Comparison of ENCODE assay signal across 12 mouse cellular contexts in genomic region chr2:117079621-117080020, GRCm38 (mm10). TPM values are rescaled to one million over a fixed set of nuclear protein-coding genes. Genes with fewer than 3 reads are reported as not detected.
DNase-seq lines count a peak whose midpoint lies in the region; ATAC-seq and TF ChIP-seq lines count a peak whose summit lies in the region.
"Had no signal": no experiment of that assay in that cellular context is flagged by ENCODE, and none has a peak within 500 bp of the region (broad histone marks: within the 10 kb centered on the region; RNA-seq: fewer than 3 reads in every experiment).

No protein-coding gene starts in this region.

- H3K9me3 ChIP-seq in lung, postnatal 0 days (ENCODE audit: low read length): no peaks in the 10 kb centered on the region
- H3K9me3 ChIP-seq: limb, embryonic 15.5 days had no signal

- H3K4me1 ChIP-seq in lung, postnatal 0 days (ENCODE audit: insufficient read depth, low read depth, low read length): no peaks in the 10 kb centered on the region
- H3K4me1 ChIP-seq: limb, embryonic 15.5 days had no signal

- 78% methylated on average over 5 of the region's 5 CpGs for WGBS in lung, postnatal 0 days

- H3K4me2 ChIP-seq in lung, postnatal 0 days (replicated peaks; ENCODE audit: low read depth, low read length): no peak overlapping the region
- H3K4me2 ChIP-seq: limb, embryonic 15.5 days had no signal

- H3K27ac ChIP-seq in lung, postnatal 0 days (ENCODE audit: low read length): no peak overlapping the region
- H3K27ac ChIP-seq: limb, embryonic 15.5 days had no signal

- H3K4me3 ChIP-seq in lung, postnatal 0 days (ENCODE audit: low read depth, low read length): no peak overlapping the region
- H3K4me3 ChIP-seq: limb, embryonic 15.5 days had no signal

- ATAC-seq in lung, postnatal 0 days: peak; percentile 21; the same call in 1 of the 2 replicates
- ATAC-seq: activated CD4-positive, CD25-positive, alpha-beta regulatory T cell, adult 4 months had no signal

- DNase-seq in kidney, adult 8-10 months: peak; percentile 17 to 39
- DNase-seq in kidney, postnatal 4 days: no peak
- peak; percentile 64 to 67 for DNase-seq in adrenal gland, postnatal 36 days
- peak; percentile 6 for DNase-seq in cerebellum, adult 8-10 months
- DNase-seq in lung, postnatal 0 days (ENCODE audit: low spot score): peak; percentile 17
- DNase-seq in thymus, adult 18-20 months: no peak
- no peak for DNase-seq in spleen, postnatal 14 days (ENCODE audit: low spot score in 2 of 2)
- DNase-seq: gastrocnemius, postnatal 14 days; heart, postnatal 10 days; right cerebral cortex, postnatal 25 days had no signal

- H3K27me3 ChIP-seq in lung, postnatal 0 days (replicated peaks; ENCODE audit: insufficient read depth, low read length): no peaks in the 10 kb centered on the region
- H3K27me3 ChIP-seq: limb, embryonic 15.5 days had no signal

- H3K36me3 ChIP-seq in lung, postnatal 0 days (ENCODE audit: insufficient read depth, low read length): no peaks in the 10 kb centered on the region
- H3K36me3 ChIP-seq: limb, embryonic 15.5 days had no signal

- no peak overlapping the region for H3K9ac ChIP-seq in lung, postnatal 0 days (replicated peaks; ENCODE audit: low read depth)
- H3K9ac ChIP-seq: limb, embryonic 15.5 days had no signal

- TF ChIP-seq CTCF in lung, postnatal 0 days (IDR thresholded peaks at IDR 0.05): no peak

- peak; percentile 30; the same call in 1 of the 2 replicates for TF ChIP-seq EP300 in lung, postnatal 0 days (IDR thresholded peaks at IDR 0.05)

RNA-seq across cellular contexts. Expression of gene Spred1, which starts 41.6 kb away (rescaled TPM):
- 100 to 1,000 TPM in 1 of 2 experiments, 10 to 100 TPM in 1; 97.2 to 101 TPM for total RNA-seq in adrenal gland, postnatal 36 days (2021)
- 12.5 and 17.3 TPM in 2 replicates for polyA plus RNA-seq in lung, postnatal 0 days (2015; fragmentation: Nextera tagmentation; extraction: Ambion mirVana)

Comparison
In these comparisons a context has a peak if more than half of its experiments do, and no peak if none do; other contexts are left out.
1. DNase-seq: peak in kidney, adult 8-10 months (2 of 2), adrenal gland, postnatal 36 days (2 of 2), cerebellum, adult 8-10 months (single experiment) and lung, postnatal 0 days (single experiment); none in kidney, postnatal 4 days (0 of 2), thymus, adult 18-20 months (0 of 2) and spleen, postnatal 14 days (0 of 2).